Mouse (Mus musculus) megakaryocyte, embryonic 14.5 days (primary cell): Measurements from ENCODE around the gene Dhtkd1. TPM values are rescaled to one million over a fixed set of nuclear protein-coding genes. Genes with fewer than 3 reads are reported as not detected.

Source experiments
- H3K27me3 ChIP-seq: replicated peaks from 2 replicates; pipeline ENCODE3; 2012; ENCODE audit warnings: inconsistent platforms
- H3K36me3 ChIP-seq: replicated peaks from 2 replicates; pipeline ENCODE3; 2012; ENCODE audit warnings: low read length, inconsistent platforms, mixed read lengths
- H3K4me1 ChIP-seq: 2 replicates; pipeline ENCODE4 v1.6.1; 2012; ENCODE audit warnings: inconsistent platforms
- H3K4me3 ChIP-seq: replicated peaks from 2 replicates; pipeline ENCODE3; 2012; ENCODE audit warnings: moderate library complexity, mild to moderate bottlenecking, inconsistent platforms
- H3K9me3 ChIP-seq: 2 replicates; pipeline ENCODE4 v1.6.1; 2012; ENCODE audit warnings: inconsistent platforms
- FLI1 ChIP-seq: IDR thresholded peaks from 2 replicates; pipeline ENCODE4 v1.6.1; 2012; ENCODE audit warnings: low read length, inconsistent platforms, mixed read lengths
- GATA1 ChIP-seq: IDR thresholded peaks from 3 replicates; pipeline ENCODE4 v1.6.1; 2012; ENCODE audit warnings: mixed read lengths, low read length, inconsistent platforms, borderline replicate concordance
- polyA plus RNA-seq: library from polyadenylated mRNA; stranded (reverse); fragments of >175 nt; gene quantifications from 2 replicates; pipeline ENCODE4 v1.2.3, GENCODE M21; 2012; ENCODE audit warnings: low replicate concordance; ENCODE audit not compliant: insufficient read depth

Dhtkd1 gene
- polyA plus RNA-seq, 1 experiment, result not detected

- H3K36me3 ChIP-seq, result no peaks in the 10 kb centered on the region
- TF ChIP-seq FLI1 (no peak), GATA1 (no peak)
- peaks cover 4% of the 10 kb centered on the region for H3K27me3 ChIP-seq
- H3K4me3 ChIP-seq, result no peak overlapping the region
- H3K9me3 ChIP-seq, result no peaks in the 10 kb centered on the region
- H3K4me1 ChIP-seq, result no peaks in the 10 kb centered on the region; the same call in none of the 2 replicates
Observed at GRCm38 (mm10) chr2:5934936-5935335, 7.7 kb downstream of the Dhtkd1 start.

GRCm38 (mm10) chr2:5931938-5932337 is 10.7 kb downstream of the Dhtkd1 start:
- H3K36me3 ChIP-seq, result no peaks in the 10 kb centered on the region
- no peak overlapping the region for H3K4me3 ChIP-seq
- H3K27me3 ChIP-seq, result peaks cover 7% of the 10 kb centered on the region
- peaks cover 8% of the 10 kb centered on the region for H3K4me1 ChIP-seq
- H3K9me3 ChIP-seq, result no peaks in the 10 kb centered on the region
- TF ChIP-seq GATA1, result no peak
- TF ChIP-seq FLI1, result no peak

DNA sequence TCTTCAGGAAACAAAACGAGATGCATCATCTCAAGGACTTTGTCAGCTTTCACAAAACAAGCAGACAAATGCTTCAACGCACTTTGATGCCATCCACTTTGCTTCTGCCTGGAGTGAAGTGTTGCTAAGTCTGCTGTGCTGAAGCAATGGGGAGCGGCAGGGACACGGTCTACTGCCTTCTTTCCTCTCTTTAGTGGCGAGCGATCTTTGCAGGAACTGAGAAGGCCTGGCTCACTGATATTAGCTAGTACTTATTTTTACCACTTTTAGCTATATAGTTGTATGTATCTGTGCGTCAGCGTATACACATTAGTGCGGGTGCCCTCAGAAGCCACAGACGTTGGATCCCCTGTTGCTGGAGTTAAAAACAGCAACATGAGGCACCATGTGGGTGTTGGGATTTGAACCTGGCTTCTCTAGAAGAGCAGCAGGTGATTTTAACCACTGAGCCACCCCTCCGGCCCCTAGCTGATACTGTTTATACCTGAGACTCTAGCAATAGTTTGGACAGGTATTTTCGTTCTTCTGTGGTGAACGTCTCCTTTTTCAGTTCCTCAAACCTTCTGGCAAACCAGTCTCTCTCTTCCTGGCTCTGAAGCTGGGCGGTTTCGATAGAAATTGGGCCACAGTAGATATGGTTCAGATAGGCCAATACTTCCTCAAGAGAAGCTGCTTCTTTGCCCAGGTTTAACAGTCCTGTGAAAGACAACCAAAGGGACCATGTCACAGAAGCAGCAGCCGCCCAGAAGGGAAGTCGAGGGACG is 12.1 kb downstream of the Dhtkd1 start:
- Histone ChIP-seq H3K36me3 (no peaks in the 10 kb centered on the region), H3K9me3 (no peaks in the 10 kb centered on the region), H3K4me3 (no peak overlapping the region), H3K4me1 (peaks cover 12% of the 10 kb centered on the region), H3K27me3 (peaks cover 7% of the 10 kb centered on the region)
- TF ChIP-seq FLI1 (no peak), GATA1 (no peak)

- TF ChIP-seq FLI1 (no peak), GATA1 (no peak)
- H3K36me3 ChIP-seq, result no peaks in the 10 kb centered on the region
- H3K4me3 ChIP-seq, result no peak overlapping the region
- peaks cover 12% of the 10 kb centered on the region for H3K4me1 ChIP-seq
- peaks cover 7% of the 10 kb centered on the region for H3K27me3 ChIP-seq
- no peaks in the 10 kb centered on the region for H3K9me3 ChIP-seq
Observed at GRCm38 (mm10) chr2:5929793-5930192, 12.8 kb downstream of the Dhtkd1 start.

DNA sequence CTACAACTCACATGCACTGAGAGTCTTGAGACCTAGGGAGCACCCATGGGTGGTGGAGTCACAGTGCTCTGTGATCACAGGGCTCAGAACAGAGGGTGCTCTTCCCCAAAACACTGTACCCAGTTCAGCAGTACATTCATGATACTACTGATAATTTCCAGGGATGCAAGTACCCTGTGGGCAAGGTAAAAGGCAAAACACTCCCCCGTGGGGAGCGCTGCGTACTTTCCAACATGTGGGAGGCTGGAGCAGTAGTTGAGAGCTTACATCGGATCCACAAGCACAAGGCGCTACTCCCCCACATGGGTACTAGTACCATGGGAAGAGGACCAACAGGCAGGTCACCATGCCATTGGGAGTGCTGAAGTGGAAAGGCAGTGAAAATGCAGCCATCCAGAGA is 15.1 kb downstream of the Dhtkd1 start:
- Histone ChIP-seq H3K27me3 (peaks cover 8% of the 10 kb centered on the region), H3K9me3 (no peaks in the 10 kb centered on the region), H3K4me3 (no peak overlapping the region), H3K4me1 (peaks cover 12% of the 10 kb centered on the region), H3K36me3 (no peaks in the 10 kb centered on the region)
- no peak for TF ChIP-seq GATA1
- TF ChIP-seq FLI1, result no peak

- TF ChIP-seq GATA1 (no peak), FLI1 (no peak)
- Histone ChIP-seq H3K4me1 (peaks cover 9% of the 10 kb centered on the region; the same call in 1 of the 2 replicates), H3K36me3 (no peaks in the 10 kb centered on the region), H3K4me3 (no peak overlapping the region), H3K9me3 (no peaks in the 10 kb centered on the region), H3K27me3 (peaks cover 7% of the 10 kb centered on the region)
Observed at GRCm38 (mm10) chr2:5923786-5924185, 18.8 kb downstream of the Dhtkd1 start.

DNA sequence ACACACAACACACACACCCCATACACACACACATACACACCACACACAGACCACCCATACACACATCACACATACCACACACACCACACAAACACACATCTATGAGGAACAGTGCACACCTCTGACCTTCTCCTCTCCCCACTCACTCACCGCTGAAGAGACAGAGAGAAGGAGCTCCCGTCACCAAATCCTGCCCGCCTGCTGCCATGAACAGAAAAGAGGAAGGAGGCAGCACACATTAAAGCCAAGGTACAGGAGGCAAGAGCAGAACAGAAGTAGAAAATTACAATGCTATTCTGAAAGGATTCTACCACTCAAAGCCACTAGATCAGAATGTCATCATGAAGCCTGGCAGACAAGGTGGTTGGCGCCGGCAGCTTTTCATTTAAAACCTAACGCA is 19.8 kb downstream of the Dhtkd1 start:
- H3K4me3 ChIP-seq, result no peak overlapping the region
- TF ChIP-seq GATA1 (no peak), FLI1 (no peak)
- H3K36me3 ChIP-seq, result no peaks in the 10 kb centered on the region
- no peaks in the 10 kb centered on the region for H3K9me3 ChIP-seq
- H3K27me3 ChIP-seq, result peaks cover 7% of the 10 kb centered on the region
- peaks cover 9% of the 10 kb centered on the region; the same call in 1 of the 2 replicates for H3K4me1 ChIP-seq

GRCm38 (mm10) chr2:5911282-5911965 is 31.2 kb downstream of the Dhtkd1 start:
- TF ChIP-seq GATA1, result no peak
- no peak for TF ChIP-seq FLI1
- H3K9me3 ChIP-seq, result no peaks in the 10 kb centered on the region
- H3K4me1 ChIP-seq, result peaks cover 4% of the 10 kb centered on the region; the same call in 1 of the 2 replicates
- peaks cover 7% of the 10 kb centered on the region for H3K27me3 ChIP-seq
- H3K4me3 ChIP-seq, result no peak overlapping the region
- no peaks in the 10 kb centered on the region for H3K36me3 ChIP-seq

GRCm38 (mm10) chr2:5906625-5907024 is 36.0 kb downstream of the Dhtkd1 start:
- peaks cover 4% of the 10 kb centered on the region; the same call in 1 of the 2 replicates for H3K4me1 ChIP-seq
- H3K36me3 ChIP-seq, result no peaks in the 10 kb centered on the region
- no peak for TF ChIP-seq GATA1
- H3K27me3 ChIP-seq, result peaks cover 10% of the 10 kb centered on the region
- H3K9me3 ChIP-seq, result no peaks in the 10 kb centered on the region
- H3K4me3 ChIP-seq, result no peak overlapping the region

- H3K36me3 ChIP-seq, result no peaks in the 10 kb centered on the region
- H3K4me3 ChIP-seq, result no peak overlapping the region
- H3K4me1 ChIP-seq, result peaks cover 4% of the 10 kb centered on the region; the same call in 1 of the 2 replicates
- TF ChIP-seq FLI1 (no peak), GATA1 (no peak)
- peaks cover 10% of the 10 kb centered on the region for H3K27me3 ChIP-seq
- H3K9me3 ChIP-seq, result no peaks in the 10 kb centered on the region
Observed at GRCm38 (mm10) chr2:5906092-5906491, 36.5 kb downstream of the Dhtkd1 start.

DNA sequence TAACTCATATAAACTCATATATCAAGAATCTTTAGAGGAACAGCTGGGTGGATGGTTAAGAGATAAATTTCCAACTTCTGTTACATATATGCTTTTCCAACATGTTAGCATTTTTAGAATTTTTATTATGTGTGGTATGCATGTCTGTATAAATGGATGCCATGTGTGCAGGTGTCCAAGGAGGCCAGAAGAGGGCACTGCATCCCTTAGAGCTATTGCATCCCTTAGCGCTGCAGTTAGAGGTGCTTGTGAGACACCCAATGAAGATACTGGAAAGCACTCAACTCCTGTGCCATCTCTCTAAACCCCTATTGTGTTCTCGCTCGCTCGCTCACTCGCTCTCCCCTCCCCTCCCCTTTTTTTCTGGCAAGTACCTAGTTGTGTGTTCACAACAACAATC is 42.4 kb downstream of the Dhtkd1 start:
- TF ChIP-seq FLI1, result no peak
- TF ChIP-seq GATA1, result no peak
- no peaks in the 10 kb centered on the region for H3K9me3 ChIP-seq
- peaks cover 3% of the 10 kb centered on the region for H3K27me3 ChIP-seq
- no peaks in the 10 kb centered on the region; the same call in 1 of the 2 replicates for H3K4me1 ChIP-seq
- no peak overlapping the region for H3K4me3 ChIP-seq
- no peaks in the 10 kb centered on the region for H3K36me3 ChIP-seq
